20 mouse cellular contexts compared by ENCODE assay signal in the genomic region with DNA sequence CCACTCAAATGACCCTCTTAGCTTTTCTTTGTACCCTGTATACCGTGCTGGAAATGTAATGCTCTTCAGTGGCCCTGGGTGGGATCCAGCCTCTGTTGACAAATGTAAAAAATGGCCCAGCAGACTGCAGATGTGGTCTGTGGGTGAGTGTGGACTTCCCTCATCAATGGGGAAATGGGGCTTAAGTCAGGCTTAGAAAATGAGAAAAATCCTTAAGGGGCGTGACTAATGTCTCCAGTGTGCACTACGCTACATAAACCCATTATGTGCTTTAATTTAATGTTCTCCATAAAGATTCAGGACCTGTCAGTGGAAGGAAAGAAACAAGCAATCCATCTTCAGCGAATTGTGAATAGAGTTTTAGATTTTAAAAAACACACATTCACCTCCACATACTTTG.
"Had no signal": no experiment of that assay in that cellular context is flagged by ENCODE, and none has a peak within 500 bp of the region (broad histone marks: within the 10 kb centered on the region; RNA-seq: fewer than 3 reads in every experiment).

No protein-coding gene starts in this region.

- ATAC-seq: liver, embryonic 12.5 days; midbrain, embryonic 16.5 days had no signal

- H3K9ac ChIP-seq: liver, embryonic 12.5 days; liver, embryonic 14.5 days; lung, embryonic 14.5 days; midbrain, embryonic 12.5 days had no signal

- H3K4me1 ChIP-seq: megakaryocyte, embryonic 14.5 days had no signal

- H3K27me3 ChIP-seq: liver, embryonic 12.5 days; megakaryocyte, embryonic 14.5 days; midbrain, embryonic 12.5 days had no signal

- DNase-seq: lung, adult 18-20 months; lung, embryonic 14.5 days; lung, postnatal 14 days; lung, postnatal 36 days; midbrain, embryonic 14.5 days; retina, postnatal 1 day; right cerebral cortex, adult 18-20 months; right cerebral cortex, postnatal 25 days; right cerebral cortex, postnatal 4 days; spleen, adult 18-20 months; thymus, adult 18-20 months; thymus, postnatal 14 days; thymus, postnatal 36 days had no signal

- H3K4me3 ChIP-seq: liver, embryonic 12.5 days; megakaryocyte, embryonic 14.5 days; midbrain, embryonic 10.5 days; midbrain, embryonic 12.5 days had no signal

- H3K36me3 ChIP-seq: liver, embryonic 12.5 days; midbrain, embryonic 12.5 days had no signal

- H3K9me3 ChIP-seq: liver, embryonic 12.5 days; megakaryocyte, embryonic 14.5 days; midbrain, embryonic 10.5 days; midbrain, embryonic 12.5 days had no signal

- H3K27ac ChIP-seq: liver, embryonic 12.5 days; liver, embryonic 14.5 days; macrophage; midbrain, embryonic 10.5 days; midbrain, embryonic 12.5 days had no signal

- H3K4me2 ChIP-seq: liver, embryonic 12.5 days; lung, embryonic 14.5 days; midbrain, embryonic 12.5 days had no signal
